ENCODE assay signal across 8 mouse cellular contexts in the genomic region with DNA sequence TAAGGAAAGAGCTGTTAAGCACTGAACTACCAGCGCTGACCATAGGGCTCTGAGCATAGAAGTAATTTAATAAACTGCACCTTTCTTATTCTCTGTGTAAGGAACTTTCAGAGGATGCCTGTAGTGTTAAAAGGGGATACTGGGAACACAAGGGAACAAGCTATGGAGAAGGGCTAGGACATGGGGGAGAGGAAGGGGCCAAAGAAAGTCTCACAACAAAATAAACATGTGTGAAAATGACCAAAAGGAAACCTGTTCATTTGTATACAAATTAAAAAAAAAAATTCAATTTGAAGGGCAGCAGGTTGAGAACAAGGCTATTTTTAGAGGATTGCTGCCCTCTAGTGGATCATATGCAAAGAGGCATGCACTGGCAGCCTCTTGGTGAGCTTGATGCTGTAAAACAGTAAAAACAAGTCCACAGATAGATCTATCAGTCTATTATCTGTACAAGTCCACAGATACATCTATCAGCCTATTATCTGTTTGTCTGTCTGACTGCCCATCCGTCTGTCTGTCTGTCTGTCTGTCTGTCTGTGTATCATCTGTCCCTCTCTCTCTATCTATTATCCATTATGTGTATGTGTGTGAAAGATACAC. TPM values are rescaled to one million over a fixed set of nuclear protein-coding genes. Genes with fewer than 3 reads are reported as not detected.
DNase-seq lines count a peak whose midpoint lies in the region; ATAC-seq and TF ChIP-seq lines count a peak whose summit lies in the region.

No protein-coding gene starts in this region.

- H3K4me1 ChIP-seq in embryonic facial prominence, embryonic 14.5 days (ENCODE audit: control insufficient read depth, insufficient read depth, low read length): no peaks in the 10 kb centered on the region
- peaks cover 8% of the 10 kb centered on the region for H3K4me1 ChIP-seq in intestine, embryonic 14.5 days (replicated peaks; ENCODE audit: control insufficient read depth, insufficient read depth, low read length)
- H3K4me1 ChIP-seq in lung, postnatal 0 days (ENCODE audit: insufficient read depth, low read depth, low read length): no peaks in the 10 kb centered on the region

- H3K9me3 ChIP-seq in embryonic facial prominence, embryonic 14.5 days (ENCODE audit: control insufficient read depth, low read length): no peaks in the 10 kb centered on the region
- H3K9me3 ChIP-seq in intestine, embryonic 14.5 days (ENCODE audit: control insufficient read depth, low read length): no peaks in the 10 kb centered on the region
- H3K9me3 ChIP-seq in lung, postnatal 0 days (ENCODE audit: low read length): no peaks in the 10 kb centered on the region

- ATAC-seq in embryonic facial prominence, embryonic 14.5 days (ENCODE audit: low read depth): 0 out of 2 replicates have a peak, but pooled peaks have one; percentile 56
- ATAC-seq in intestine, embryonic 14.5 days (replicated peaks; ENCODE audit: low FRiP score, low TSS enrichment, low read depth): peak; percentile 54; the same call in 1 of the 2 replicates
- ATAC-seq in lung, postnatal 0 days: peak; percentile 60

- TF ChIP-seq EP300 in lung, postnatal 0 days (IDR thresholded peaks at IDR 0.05): 0 out of 2 replicates have a peak, but pooled peaks have one; percentile 19

- H3K9ac ChIP-seq in embryonic facial prominence, embryonic 14.5 days (ENCODE audit: low read depth, low read length): no peak overlapping the region
- H3K9ac ChIP-seq in intestine, embryonic 14.5 days (ENCODE audit: low read length): no peak overlapping the region
- H3K9ac ChIP-seq in lung, postnatal 0 days (replicated peaks; ENCODE audit: low read depth): no peak overlapping the region

- no peak overlapping the region for H3K4me3 ChIP-seq in embryonic facial prominence, embryonic 14.5 days (ENCODE audit: low read depth, low read length)
- H3K4me3 ChIP-seq in intestine, embryonic 14.5 days (ENCODE audit: low read depth, low read length): no peak overlapping the region
- H3K4me3 ChIP-seq in lung, postnatal 0 days (ENCODE audit: low read depth, low read length): no peak overlapping the region

- H3K27me3 ChIP-seq in embryonic facial prominence, embryonic 14.5 days (replicated peaks; ENCODE audit: control insufficient read depth, insufficient read depth, low read length): no peaks in the 10 kb centered on the region
- no peaks in the 10 kb centered on the region for H3K27me3 ChIP-seq in intestine, embryonic 14.5 days (replicated peaks; ENCODE audit: control insufficient read depth, insufficient read depth, low read length)
- no peaks in the 10 kb centered on the region for H3K27me3 ChIP-seq in lung, postnatal 0 days (replicated peaks; ENCODE audit: insufficient read depth, low read length)

- no peak overlapping the region for H3K4me2 ChIP-seq in embryonic facial prominence, embryonic 14.5 days (ENCODE audit: low read depth, low read length)
- H3K4me2 ChIP-seq in intestine, embryonic 14.5 days (ENCODE audit: low read length): no peak overlapping the region
- H3K4me2 ChIP-seq in lung, postnatal 0 days (replicated peaks; ENCODE audit: low read depth, low read length): no peak overlapping the region

- H3K27ac ChIP-seq in embryonic facial prominence, embryonic 14.5 days (replicated peaks; ENCODE audit: low read depth, low read length): no peak overlapping the region
- H3K27ac ChIP-seq in intestine, embryonic 14.5 days (ENCODE audit: low read depth): no peak overlapping the region
- no peak overlapping the region for H3K27ac ChIP-seq in lung, postnatal 0 days (ENCODE audit: low read length)

- peak; percentile 87 for TF ChIP-seq CTCF in lung, postnatal 0 days (IDR thresholded peaks at IDR 0.05)

- WGBS in embryonic facial prominence, embryonic 14.5 days: 7% methylated on average over 2 of the region's 2 CpGs
- 11% methylated on average over 2 of the region's 2 CpGs for WGBS in intestine, embryonic 14.5 days
- WGBS in lung, postnatal 0 days: 6% methylated on average over 2 of the region's 2 CpGs

- H3K36me3 ChIP-seq in embryonic facial prominence, embryonic 14.5 days (ENCODE audit: control insufficient read depth, insufficient read depth, low read length): no peaks in the 10 kb centered on the region
- H3K36me3 ChIP-seq in intestine, embryonic 14.5 days (ENCODE audit: control insufficient read depth, insufficient read depth, low read length): no peaks in the 10 kb centered on the region
- H3K36me3 ChIP-seq in lung, postnatal 0 days (ENCODE audit: insufficient read depth, low read length): no peaks in the 10 kb centered on the region

- peak; percentile 57 for DNase-seq in right cerebral cortex, postnatal 10 days (ENCODE audit: low spot score in 2 of 2)
- DNase-seq in right cerebral cortex, postnatal 25 days: no peak
- peak; percentile 59 for DNase-seq in ZHBTc4 (ENCODE audit: low read depth, low spot score)
- DNase-seq in embryonic facial prominence, embryonic 14.5 days (ENCODE audit: low spot score): peak; percentile 83
- no peak for DNase-seq in intestine, embryonic 14.5 days (ENCODE audit: low spot score)
- peak; percentile 87 for DNase-seq in lung, postnatal 0 days (ENCODE audit: low spot score)
- peak; percentile 69 for DNase-seq in retina, postnatal 1 day
- no peak for DNase-seq in gastrocnemius, postnatal 10 days

RNA-seq across cellular contexts. Expression of a gene that starts 53.8 kb away (rescaled TPM):
- 56.8 and 64.8 TPM in 2 replicates for polyA plus RNA-seq in embryonic facial prominence, embryonic 14.5 days (2014; fragmentation: Nextera tagmentation; extraction: Ambion mirVana)
- 30.2 and 37.1 TPM in 2 replicates for polyA plus RNA-seq in intestine, embryonic 14.5 days (2014; fragmentation: Nextera tagmentation; extraction: Ambion mirVana)
- polyA plus RNA-seq in lung, postnatal 0 days (2015; fragmentation: Nextera tagmentation; extraction: Ambion mirVana): 0.76 and 0.81 TPM in 2 replicates
- 100 to 1,000 TPM; 129 to 131 TPM for total RNA-seq in gastrocnemius, postnatal 10 days (2021)

Comparison
In these comparisons a context has a peak if more than half of its experiments do, and no peak if none do; other contexts are left out.
1. DNase-seq: peak in right cerebral cortex, postnatal 10 days (2 of 2), ZHBTc4 (single experiment), embryonic facial prominence, embryonic 14.5 days (single experiment), lung, postnatal 0 days (single experiment) and retina, postnatal 1 day (single experiment); none in right cerebral cortex, postnatal 25 days (single experiment), intestine, embryonic 14.5 days (single experiment) and gastrocnemius, postnatal 10 days (single experiment).
2. RNA of a gene that starts 53.8 kb away (polyA plus RNA-seq): 56.8 to 64.8 TPM in embryonic facial prominence, embryonic 14.5 days and 30.2 to 37.1 TPM in intestine, embryonic 14.5 days; 0.76 to 0.81 TPM in lung, postnatal 0 days; every median in the first group is over 10 times any median in the second.
3. Peak in every context shown above with its lines, with median percentiles within 50 percentile points of each other: ATAC-seq.